Mouse (Mus musculus) stomach, postnatal 0 days (tissue): ENCODE data around the gene Mark3.

Experiments used
- CTCF ChIP-seq: IDR thresholded peaks from 2 replicates; pipeline ENCODE4 v1.5.1; 2016; ENCODE audit warnings: antibody characterized with exemption, low read depth, mild to moderate bottlenecking, moderate library complexity
- EP300 ChIP-seq: optimal IDR thresholded peaks from 2 replicates; pipeline ENCODE3; 2016; ENCODE audit warnings: antibody characterized with exemption

DNA sequence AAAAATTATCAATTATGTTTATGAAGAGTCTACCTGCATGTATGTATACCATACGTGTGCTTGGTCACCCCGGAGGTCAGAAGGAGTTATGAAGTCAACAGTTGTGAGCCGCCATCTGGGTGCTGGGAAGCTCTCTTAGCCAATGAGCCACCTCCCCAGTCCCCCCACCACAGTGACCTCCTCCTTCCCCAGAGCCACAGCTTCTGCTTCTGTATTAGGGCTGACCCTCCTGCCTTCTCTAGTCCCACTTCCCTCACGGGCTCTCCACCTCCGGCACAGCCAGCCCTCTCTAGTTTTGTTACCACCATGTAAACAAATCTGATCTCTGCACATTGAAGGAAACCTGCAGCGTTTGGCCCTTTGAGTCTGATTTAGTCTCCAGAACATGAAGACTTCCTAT, 16.8 kb upstream of the Mark3 start:
- TF ChIP-seq CTCF (no peak), EP300 (no peak)
